Mouse (Mus musculus) adrenal gland, postnatal 36 days (tissue): ENCODE data around the gene Mrc2. TPM values are rescaled to one million over a fixed set of nuclear protein-coding genes. Genes with fewer than 3 reads are reported as not detected.

Source experiments
- DNase-seq, 2 experiments: peaks; one replicate each; pipeline ENCODE4 v3.0.0; 2021; ENCODE audit warnings: mixed read lengths in 1 of 2
- total RNA-seq, 2 experiments: library from RNA; stranded (reverse); gene quantifications; 2 replicates each; pipeline ENCODE4 v1.2.3; 2021

Mrc2 gene
- total RNA-seq, 2 experiments from 2014 or later, result 24.7 to 28.3 TPM

DNA sequence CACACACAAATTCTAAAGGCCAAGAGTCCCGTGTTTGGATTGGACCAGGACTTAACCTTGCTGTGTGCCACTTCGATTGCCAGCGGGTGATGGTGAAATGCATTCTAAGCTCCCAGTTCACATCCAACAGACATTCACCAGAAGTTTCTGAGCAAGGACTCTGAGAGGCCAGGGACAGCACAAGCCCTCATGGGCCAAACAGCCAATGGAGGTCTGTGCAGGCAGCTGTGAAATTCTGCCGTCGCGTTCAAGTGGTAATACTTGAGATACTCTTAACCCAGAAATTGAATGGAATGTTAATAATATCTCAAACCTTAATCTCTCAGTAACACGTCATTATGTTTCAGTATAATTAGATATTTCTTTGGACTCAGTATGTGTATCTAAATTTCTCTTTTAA lies 17.8 kb downstream of the Mrc2 start:
- DNase-seq, result no peak

DNA sequence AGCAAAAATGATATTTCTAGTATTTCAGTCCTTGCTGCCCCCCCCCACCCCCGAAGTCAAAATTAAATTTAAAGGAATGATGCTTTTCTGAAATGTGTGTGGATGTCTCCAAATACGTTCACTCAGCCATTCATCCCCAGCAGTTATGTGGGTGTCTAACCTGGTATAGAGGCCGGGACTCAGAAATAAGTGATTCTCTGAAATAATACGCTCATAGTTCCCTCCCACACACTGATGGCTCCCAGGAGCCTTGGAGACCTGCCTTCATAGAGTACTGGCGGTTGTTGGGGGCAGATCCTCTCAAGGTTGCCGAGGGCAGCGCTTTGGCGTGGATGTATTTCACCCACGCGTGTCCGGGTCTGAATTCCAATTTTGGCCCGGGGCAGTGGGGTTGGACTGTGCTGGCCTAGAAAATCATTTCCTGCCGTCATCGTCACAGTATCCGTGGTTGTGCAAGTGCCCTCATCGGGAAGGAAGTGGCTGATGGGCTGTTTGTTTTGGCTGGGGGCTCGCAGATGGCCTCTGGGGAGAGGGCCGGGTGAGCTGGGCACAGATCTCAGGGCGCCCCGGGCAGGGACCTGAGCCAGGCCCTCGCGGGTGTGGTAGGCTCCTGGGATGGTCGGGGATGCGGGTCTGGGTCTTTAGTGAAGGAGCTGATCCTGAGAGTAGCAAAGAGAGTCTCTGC lies 19.0 kb downstream of the Mrc2 start:
- DNase-seq, result peak; percentile 57 to 62

DNA sequence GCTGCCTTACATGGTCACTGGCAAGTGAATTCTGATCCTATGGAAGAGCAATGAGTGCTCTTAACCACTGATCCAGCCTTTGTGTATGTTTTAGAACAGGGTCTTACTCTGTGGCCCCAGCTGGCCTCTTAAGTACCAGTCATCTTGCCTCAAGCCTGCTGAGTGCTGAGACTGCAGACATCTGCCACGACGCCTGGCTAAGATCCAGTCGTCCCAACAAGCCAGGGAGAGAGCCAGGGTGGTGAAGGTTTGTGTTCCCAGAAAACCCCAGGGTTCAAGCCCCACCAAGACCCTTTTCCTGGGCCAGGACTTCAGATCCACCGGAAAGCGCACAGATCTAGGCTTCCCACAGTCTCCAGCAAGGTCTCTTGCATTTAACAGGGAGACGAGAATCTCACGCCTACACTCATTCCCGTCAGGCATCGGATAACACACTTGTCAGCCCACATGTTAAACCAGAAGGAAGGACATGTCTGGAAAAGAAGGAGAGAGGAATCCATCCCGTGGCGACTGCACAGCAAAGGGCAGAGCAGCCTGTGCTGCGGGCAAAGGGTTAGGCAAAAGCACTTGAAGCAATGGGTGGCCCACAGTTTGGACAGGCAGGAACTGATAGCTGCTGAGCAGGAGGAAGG lies 20.0 kb downstream of the Mrc2 start:
- no peak for DNase-seq

DNA sequence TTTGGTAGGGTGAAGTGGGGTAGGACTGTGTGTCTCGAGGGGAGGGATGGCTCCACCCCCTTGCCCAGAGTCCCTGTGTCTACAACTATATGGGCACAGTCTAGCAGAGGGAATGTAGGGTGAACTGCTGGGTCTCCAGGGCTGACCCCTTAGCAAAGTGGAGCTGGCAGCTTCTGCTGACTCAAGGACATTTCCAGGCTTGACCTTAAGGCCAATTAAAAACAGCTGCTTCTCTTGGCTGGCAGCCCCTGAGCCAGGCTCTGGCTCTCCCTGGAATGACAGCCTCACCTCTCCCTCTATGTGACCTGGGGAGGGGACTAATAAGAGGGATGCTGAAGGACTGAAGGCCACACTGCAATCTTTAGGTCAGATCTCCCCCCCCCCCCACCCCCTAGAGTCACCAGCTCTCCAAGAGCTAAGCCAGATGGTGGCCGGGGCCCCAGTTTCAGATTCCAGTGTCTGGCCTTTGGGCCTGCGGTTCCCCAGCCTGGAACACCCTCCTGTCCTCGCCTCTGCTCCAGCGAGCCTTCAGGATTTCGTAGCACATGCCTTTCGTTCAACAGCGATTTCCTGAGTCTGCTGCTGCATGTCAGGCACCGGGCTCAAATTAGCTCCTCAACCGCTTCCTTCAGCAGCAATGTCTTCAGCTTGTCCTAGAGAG lies 20.7 kb downstream of the Mrc2 start:
- DNase-seq, result peak in 1 of 2 experiments; percentile 32

DNA sequence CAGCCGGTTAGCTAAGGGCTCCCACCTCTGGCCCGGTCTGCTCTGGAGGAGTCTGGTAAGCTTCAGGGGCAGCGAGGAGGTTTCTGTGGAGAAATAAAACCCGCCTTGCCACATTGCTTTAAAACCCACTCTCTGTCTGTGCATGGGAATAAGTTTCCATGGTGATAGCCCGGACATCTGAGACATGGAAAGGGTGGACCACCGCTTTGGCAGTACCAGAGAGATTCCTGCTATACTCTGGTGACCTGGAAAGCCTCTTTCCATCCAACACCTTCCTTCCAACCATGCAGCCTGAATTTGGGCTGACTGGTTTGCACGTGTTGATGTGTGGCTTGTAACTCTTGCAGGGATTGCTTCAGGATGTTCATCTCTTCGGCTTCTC lies 21.2 kb downstream of the Mrc2 start:
- no peak for DNase-seq

DNA sequence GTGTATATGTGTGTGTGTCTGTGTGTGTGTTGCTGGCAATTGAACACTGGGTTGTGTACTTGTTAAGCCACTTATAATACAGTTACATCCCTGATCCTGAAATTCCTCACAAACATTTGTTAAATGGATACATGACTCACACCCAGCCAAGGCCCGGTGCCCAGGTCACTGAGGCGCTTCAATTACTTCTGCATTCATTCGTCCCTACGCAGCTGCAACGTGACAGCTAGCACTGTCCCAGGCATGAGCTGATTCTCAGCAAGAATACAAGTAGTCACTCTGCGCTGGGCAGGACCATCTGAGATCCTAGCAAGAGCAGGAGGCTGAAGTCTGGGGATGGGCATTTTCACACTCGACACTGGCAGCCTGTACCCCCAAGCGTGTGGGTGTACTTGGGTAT lies 22.9 kb downstream of the Mrc2 start:
- DNase-seq, result peak in 1 of 2 experiments; percentile 53

DNA sequence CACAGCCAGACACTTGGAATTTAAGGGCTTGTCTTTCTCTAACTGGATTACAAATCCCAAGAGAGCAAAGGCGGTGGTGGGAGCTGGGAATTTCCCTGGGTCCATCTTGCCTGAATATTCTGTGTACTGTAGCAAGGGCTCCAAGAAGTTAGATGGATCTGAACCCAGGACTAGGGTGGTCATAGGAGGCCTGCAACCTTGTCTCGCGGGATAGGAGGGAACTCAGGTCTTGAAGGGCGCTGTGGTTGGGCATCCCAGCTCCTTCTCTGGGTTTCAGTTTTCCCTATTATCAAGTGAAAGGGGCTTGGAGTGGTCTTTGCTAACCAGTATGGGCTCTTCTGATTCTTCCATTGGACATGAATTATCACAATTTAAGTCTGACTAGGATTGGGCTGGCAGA lies 23.7 kb downstream of the Mrc2 start:
- DNase-seq, result no peak

DNA sequence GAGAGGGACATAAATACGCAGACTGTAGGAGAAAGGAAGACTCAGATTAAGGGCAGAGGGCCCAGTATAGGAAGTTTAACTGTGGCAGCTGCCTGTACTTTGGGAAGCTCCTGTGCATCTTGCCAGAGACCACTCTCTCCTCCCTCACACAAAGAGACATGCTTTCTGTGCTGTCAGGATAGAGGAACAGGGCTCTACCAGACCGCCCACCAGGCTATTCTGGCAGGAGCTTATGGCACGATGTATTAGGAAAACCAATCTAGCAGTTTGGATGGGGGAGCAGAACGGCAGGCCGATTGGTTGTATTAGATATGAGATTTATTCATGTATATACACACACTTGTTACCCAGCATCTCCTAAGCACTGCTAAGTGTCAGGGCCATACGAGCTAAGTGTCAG lies 25.3 kb downstream of the Mrc2 start:
- DNase-seq, result no peak

DNA sequence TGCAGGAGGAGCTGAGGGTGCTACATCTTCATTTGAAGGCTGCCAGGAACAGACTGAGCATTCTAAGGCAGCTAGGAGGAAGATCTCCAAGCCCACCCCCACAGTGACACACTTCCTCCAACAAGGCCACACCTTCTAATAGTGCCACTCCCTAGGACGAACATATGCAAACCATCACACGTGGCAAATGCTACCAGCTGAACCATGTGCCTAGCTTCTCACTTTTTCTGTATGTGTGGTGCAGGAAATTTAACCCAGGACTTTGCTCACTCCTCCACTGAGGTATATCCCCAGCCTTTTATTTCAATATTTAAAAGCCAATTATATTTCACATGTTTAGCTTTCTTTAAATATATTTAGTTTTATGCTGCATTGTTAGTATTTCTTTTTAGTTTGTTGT lies 28.6 kb downstream of the Mrc2 start:
- DNase-seq, result no peak

DNA sequence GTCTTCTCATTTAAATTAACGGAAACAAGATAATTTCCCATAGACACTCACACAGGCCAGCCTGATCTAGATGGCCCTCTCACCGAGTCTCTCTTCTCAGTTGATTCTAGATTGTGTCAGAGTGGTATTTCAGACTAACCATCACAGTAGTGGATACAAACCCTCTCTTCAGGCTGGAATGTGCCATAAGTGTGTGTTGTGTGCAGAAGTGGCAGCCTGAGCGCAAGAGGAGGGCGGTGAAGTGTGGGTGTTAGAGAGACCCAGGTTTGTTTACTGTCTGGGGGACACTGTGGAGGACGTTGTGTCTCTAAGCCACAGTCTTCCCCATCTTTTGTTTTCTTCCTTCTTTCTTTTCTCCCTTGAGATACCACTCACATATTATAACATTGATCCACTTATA lies 31.1 kb downstream of the Mrc2 start:
- no peak for DNase-seq

DNA sequence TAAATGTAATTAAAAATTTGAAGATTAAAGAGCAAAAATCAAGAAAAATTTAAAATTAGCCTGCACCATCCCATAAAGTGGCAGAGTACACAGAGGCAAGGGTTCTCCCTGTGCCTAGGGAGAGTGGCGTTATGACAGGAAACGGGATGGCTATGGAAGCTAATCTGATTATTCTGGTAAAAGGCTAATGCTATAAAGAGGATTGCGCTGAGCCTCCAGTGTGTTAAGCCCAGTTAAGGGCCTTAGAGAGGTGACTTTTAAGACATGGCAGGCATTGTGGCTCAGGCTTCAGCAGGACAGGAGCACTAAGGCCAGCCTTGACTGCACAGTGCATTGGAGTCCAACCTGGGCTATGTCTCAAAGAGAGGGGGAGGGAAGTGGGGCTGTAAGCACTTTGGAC lies 34.7 kb downstream of the Mrc2 start:
- no peak for DNase-seq

DNA sequence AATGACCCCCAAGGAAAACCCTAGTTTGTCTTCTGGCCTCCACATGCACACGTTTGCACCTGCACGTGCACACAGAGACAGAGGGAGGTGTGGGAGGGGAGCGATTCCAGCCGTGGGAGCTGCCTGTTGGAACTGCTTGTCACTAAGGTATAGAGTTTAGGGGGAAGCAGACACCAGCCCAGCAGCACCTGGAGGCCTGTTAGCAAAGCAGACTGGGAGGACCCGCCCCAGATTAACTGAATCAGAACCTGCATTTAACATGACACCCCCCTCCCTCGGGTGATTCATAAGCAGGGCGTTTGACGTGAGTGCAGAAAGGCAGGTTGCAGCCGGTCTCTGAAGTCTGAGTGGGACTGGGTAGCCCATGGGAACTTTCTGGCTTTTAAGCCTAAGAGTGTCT lies 37.5 kb downstream of the Mrc2 start:
- DNase-seq, result no peak

DNA sequence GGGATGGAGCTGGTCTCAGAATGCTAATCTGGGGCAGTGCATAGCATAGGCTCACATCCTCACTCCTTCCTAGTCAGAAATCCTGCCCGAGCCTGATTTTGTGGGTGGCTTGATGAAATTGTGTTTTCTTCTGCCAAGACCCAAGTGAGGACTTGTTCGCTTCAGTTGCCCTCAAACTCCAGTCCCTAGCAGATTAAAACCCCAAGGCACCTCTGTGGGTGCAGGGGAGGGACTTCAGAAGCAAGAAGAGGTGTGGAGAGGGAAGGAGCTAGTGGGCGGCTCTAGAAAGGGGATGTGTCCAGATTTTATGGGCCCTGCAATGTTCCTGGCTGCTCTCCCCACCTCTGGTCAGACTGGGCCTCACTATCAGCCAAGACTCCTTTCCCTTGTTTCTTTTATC lies 38.7 kb downstream of the Mrc2 start:
- DNase-seq, result no peak

DNA sequence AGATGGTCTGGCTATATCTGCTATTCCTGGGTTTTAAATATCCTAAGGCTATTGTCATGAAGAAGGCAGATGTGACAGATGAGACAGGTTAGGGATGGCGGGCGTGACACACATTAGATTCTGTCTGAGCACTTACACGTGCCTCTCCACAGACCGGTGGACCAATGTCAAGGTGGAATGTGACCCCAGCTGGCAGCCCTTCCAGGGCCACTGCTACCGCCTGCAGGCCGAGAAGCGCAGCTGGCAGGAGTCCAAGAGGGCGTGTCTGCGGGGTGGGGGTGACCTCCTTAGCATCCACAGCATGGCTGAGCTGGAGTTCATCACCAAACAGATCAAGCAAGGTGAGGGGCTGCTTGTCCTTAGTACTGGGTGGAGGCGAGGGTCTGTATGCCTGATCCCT lies 39.3 kb downstream of the Mrc2 start:
- DNase-seq, result peak; percentile 82

DNA sequence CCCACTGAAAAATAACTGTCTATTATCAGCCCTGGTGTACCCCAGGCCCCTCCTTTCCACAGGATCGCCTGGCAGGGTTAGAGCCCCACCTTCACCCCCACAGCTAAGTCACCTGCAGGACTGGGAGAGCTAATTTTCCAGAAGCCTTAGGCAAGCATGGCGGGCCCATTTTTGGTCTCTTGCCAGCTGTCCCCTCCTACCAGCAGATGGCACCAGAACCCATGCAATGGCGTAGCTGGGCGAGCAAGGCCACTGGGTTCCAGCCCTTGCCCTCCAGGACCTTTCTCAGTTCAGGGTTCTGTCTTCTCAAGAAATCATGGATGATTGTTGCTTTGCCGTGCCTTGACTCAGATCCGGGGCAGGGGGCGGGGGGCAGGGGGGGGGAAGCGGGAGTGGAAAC lies 40.0 kb downstream of the Mrc2 start:
- peak; percentile 50 to 55 for DNase-seq

DNA sequence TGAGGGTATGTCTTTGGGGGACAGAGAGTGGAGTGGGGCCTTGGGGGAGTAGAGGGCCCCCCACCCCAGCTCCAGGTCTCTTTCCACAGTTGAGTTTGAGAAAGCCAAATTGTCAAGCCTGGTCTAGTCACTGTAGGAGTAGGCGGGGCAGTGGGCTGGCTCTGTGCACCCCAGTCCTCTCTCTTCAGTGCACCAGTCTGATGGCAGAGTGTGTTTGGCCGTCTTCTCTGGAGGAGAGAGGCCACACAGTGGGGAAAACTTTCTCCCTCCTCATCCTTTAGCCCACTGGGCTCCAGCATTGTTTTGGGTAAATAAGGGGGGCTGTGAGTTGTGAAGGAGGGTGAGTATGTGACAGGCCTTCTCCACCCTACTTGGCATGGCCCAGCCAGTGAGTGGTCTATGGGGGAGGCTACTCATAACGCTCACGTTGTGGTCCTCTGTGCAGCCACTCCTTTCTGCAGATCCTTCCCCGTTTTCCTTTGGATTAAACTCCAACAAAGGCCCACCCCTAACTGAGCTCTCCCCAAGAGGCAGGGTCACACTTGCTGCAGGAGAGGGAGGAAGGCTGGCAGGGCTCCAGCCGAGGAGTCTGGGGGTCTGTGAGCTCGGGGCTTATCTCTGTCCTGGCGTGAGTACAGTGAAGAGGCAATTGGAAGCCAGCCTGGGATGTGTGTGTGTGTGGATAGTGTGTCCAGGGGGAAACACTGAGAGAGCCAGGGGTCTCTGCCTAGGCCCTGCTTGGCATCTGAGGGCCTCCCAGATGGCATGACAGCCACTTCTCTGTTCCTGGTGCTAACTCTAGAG lies 41.6 kb downstream of the Mrc2 start:
- no peak for DNase-seq

DNA sequence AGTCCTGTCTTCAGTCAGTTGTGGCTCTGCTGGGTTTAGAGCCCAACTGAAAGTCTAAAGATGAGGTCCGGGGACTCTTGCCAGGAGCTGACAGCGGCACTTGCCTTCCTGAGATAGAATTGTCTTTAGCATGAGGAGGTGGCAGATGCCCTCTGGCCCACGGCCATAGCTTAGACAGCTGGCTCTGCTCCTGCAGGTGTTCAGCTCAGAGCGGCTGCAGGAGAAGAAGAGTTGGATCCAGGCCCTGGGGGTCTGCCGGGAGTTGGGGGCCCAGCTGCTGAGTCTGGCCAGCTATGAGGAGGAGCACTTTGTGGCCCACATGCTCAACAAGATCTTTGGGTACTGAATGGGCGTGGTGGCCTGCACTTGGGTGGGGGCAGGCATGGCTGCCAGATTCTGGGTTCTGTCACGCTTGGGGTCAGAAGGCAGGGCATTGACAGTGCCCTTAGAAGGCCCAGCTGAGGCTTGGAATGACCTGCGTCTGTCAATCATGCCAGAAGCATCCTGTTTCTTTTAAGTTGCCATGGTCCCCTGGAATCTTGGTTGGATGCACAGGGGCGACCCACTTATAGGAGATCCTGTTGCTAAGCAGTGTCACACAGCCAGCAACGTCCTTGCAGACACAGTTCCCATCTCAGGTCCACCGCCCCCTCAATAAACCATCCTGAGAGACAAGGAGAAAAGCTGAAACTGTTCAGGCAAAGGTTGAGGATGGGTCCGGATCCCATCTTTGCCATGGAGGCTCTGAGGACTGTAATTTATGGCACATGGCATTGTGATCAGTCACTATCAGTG lies 46.4 kb downstream of the Mrc2 start:
- no peak for DNase-seq

DNA sequence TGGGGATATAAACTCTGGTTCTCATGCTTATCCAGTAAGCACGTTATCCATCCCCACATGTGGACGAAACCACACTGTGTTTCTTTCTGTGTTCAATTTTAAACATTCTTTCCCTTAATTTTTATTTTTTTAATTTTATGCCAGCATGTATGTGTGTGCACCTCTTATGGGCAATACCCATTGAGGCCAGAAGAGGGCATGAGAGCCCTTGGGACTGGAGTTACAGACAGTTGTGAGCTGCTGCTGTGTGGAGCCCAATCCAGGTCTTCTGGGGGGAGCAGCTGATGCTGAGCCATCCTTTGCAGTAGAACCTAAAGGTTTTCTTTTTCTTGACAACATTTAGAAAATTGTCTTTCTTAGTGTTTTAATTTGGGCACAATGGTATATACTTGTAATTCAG lies 52.8 kb downstream of the Mrc2 start:
- peak in 1 of 2 experiments; percentile 42 for DNase-seq

DNA sequence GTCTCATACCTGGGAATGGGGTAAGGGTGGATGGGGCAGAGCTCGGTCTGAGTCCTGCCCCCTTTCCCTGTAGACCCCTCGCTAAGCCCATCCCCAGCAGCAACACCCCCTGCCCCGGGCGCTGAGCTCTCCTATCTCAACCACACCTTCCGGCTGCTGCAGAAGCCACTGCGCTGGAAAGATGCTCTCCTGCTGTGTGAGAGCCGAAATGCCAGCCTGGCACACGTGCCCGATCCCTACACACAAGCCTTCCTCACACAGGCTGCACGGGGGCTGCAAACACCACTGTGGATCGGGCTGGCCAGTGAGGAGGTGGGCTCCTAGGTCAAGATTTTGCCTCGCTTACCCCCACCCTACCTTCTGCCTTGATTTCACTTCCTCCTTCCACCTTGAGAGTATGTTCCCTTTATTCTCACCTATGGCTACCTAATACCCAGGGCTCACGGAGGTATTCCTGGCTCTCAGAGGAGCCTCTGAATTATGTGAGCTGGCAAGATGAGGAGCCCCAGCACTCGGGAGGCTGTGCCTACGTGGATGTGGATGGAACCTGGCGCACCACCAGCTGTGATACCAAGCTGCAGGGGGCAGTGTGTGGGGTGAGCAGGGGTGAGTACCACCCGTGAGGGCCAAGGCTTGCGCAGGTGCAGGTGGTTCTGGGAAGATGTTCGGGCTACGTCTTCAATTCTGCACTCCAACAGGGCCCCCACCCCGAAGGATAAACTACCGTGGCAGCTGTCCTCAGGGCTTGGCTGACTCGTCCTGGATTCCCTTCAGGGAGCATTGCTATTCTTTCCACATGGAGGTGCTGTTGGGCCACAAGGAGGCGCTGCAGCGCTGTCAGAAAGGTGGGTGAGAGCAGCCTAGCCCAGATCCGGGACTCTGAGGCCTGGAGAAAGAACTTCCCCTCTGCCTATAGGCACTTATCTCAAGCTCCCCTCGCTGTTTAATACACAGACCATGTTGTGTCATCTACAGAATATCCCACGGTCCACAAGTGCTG lies 55.0 kb downstream of the Mrc2 start:
- peak; percentile 83 to 90 for DNase-seq

DNA sequence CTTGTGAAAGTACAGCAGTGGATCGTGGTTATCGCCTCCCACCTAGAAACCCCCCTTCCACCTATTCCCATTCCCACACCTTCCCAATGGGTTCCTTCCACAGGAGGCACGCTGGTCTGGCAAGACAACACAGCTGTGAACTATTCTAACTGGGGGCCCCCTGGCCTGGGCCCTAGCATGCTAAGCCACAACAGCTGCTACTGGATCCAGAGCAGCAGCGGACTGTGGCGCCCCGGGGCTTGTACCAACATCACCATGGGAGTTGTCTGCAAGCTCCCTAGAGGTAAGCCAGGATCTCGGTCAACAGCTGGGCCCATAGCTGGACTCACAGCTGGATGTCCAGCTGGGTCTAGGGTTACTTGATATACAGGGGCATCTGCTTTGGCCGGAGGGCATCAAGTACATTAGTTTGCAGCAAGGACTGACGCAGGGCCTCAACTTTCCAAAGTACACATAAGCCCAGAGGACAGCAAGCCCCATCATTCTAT lies 56.1 kb downstream of the Mrc2 start:
- DNase-seq, result no peak
